Mouse (Mus musculus) forebrain, embryonic 12.5 days (tissue): ENCODE data around the gene Cerkl. TPM values are rescaled to one million over a fixed set of nuclear protein-coding genes. Genes with fewer than 3 reads are reported as not detected.

Experiments
- ATAC-seq: fragments of 200-750 bp; cut with Nextera tagmentation; 2 replicates; pipeline ENCODE4 v1.8.0; 2017; ENCODE audit warnings: moderate TSS enrichment; ENCODE audit not compliant: low FRiP score
- H3K27ac ChIP-seq: fragments of 300-500 bp; sonication (generic); 2 replicates; pipeline ENCODE4 v1.5.1; 2016; ENCODE audit warnings: mild to moderate bottlenecking
- H3K27me3 ChIP-seq: fragments of 300-500 bp; sonication (generic); 2 replicates; pipeline ENCODE4 v1.6.1; 2016; ENCODE audit warnings: mild to moderate bottlenecking
- H3K36me3 ChIP-seq: fragments of 300-500 bp; sonication (generic); replicated peaks from 2 replicates; pipeline ENCODE4 v1.6.1; 2016; ENCODE audit warnings: mild to moderate bottlenecking
- H3K4me1 ChIP-seq: fragments of 300-500 bp; sonication (generic); 2 replicates; pipeline ENCODE4 v1.6.1; 2016
- H3K4me2 ChIP-seq: fragments of 300-500 bp; sonication (generic); 2 replicates; pipeline ENCODE4 v1.6.1; 2016; ENCODE audit warnings: mild to moderate bottlenecking, moderate library complexity
- H3K4me3 ChIP-seq: fragments of 300-500 bp; sonication (generic); replicated peaks from 2 replicates; pipeline ENCODE4 v1.5.1; 2016; ENCODE audit warnings: mild to moderate bottlenecking
- H3K9ac ChIP-seq: fragments of 300-500 bp; sonication (generic); 2 replicates; pipeline ENCODE4 v1.6.1; 2016; ENCODE audit warnings: mild to moderate bottlenecking
- H3K9me3 ChIP-seq: fragments of 300-500 bp; sonication (generic); 2 replicates; pipeline ENCODE4 v1.6.1; 2016
- WGBS: fragments of 180-500 bp; shearing (Covaris S2); methylation state at CpG from one replicate; pipeline ENCODE4 v1.1.7; 2016; 5-methylcytosine and 5-hydroxymethylcytosine counted together
- polyA plus RNA-seq: library from polyadenylated mRNA; unstranded; fragments of >200 nt; fragmentation: Nextera tagmentation; extraction: Ambion mirVana; gene quantifications from 2 replicates; pipeline ENCODE4 v1.2.1, GENCODE M21; 2016

The Cerkl gene
- polyA plus RNA-seq, 1 experiment from 2014 or later: 2.4 TPM

- H3K9me3 ChIP-seq: no peaks in the 10 kb centered on the region
- 3% methylated on average over 6 of the region's 6 CpGs for WGBS
- H3K27ac ChIP-seq: no peak overlapping the region
- peaks cover 11% of the 10 kb centered on the region for H3K4me1 ChIP-seq
- H3K9ac ChIP-seq: no peak overlapping the region
- no peak for ATAC-seq
- peaks cover 40% of the 10 kb centered on the region for H3K27me3 ChIP-seq
- H3K4me2 ChIP-seq: no peak overlapping the region
- no peak overlapping the region for H3K4me3 ChIP-seq
- no peaks in the 10 kb centered on the region for H3K36me3 ChIP-seq
Measured at GRCm38 (mm10) chr2:79429650-79430049, 26.9 kb downstream of the Cerkl start.

- peak; percentile 53; the same call in 1 of the 2 replicates for ATAC-seq
- H3K36me3 ChIP-seq: no peaks in the 10 kb centered on the region
- H3K27me3 ChIP-seq: peaks cover 40% of the 10 kb centered on the region
- WGBS: 10% methylated on average over 7 of the region's 7 CpGs
- peak overlapping the region; percentile 40; the same call in 1 of the 2 replicates for H3K9ac ChIP-seq
- H3K4me1 ChIP-seq: peaks cover 11% of the 10 kb centered on the region
- no peak overlapping the region for H3K27ac ChIP-seq
- H3K4me2 ChIP-seq: peak overlapping the region; percentile 84
- H3K4me3 ChIP-seq: peak overlapping the region; percentile 43
- no peaks in the 10 kb centered on the region for H3K9me3 ChIP-seq
Measured at GRCm38 (mm10) chr2:79429108-79429507, 27.5 kb downstream of the Cerkl start.

- peak overlapping the region; percentile 84 for H3K4me2 ChIP-seq
- no peaks in the 10 kb centered on the region for H3K36me3 ChIP-seq
- H3K9ac ChIP-seq: peak overlapping the region; percentile 40
- H3K27me3 ChIP-seq: peaks cover 40% of the 10 kb centered on the region
- no peak overlapping the region for H3K27ac ChIP-seq
- ATAC-seq: peak; percentile 58
- peaks cover 11% of the 10 kb centered on the region for H3K4me1 ChIP-seq
- H3K9me3 ChIP-seq: no peaks in the 10 kb centered on the region
- H3K4me3 ChIP-seq: peak overlapping the region; percentile 43
- WGBS: under 1% methylated on average over 35 of the region's 35 CpGs
Measured at GRCm38 (mm10) chr2:79428569-79429104, 27.9 kb downstream of the Cerkl start.

GRCm38 (mm10) chr2:79428022-79428421 is 28.6 kb downstream of the Cerkl start:
- Histone ChIP-seq H3K4me2 (no peak overlapping the region), H3K4me3 (no peak overlapping the region), H3K4me1 (peaks cover 11% of the 10 kb centered on the region), H3K27ac (no peak overlapping the region), H3K27me3 (peaks cover 40% of the 10 kb centered on the region), H3K9ac (no peak overlapping the region), H3K9me3 (no peaks in the 10 kb centered on the region), H3K36me3 (no peaks in the 10 kb centered on the region)
- 18% methylated on average over 6 of the region's 6 CpGs for WGBS
- ATAC-seq: no peak

- peaks cover 8% of the 10 kb centered on the region for H3K4me1 ChIP-seq
- peak; percentile 69; the same call in 1 of the 2 replicates for ATAC-seq
- 31% methylated on average over 6 of the region's 6 CpGs for WGBS
Measured at GRCm38 (mm10) chr2:79421696-79422095, 34.9 kb downstream of the Cerkl start.

GRCm38 (mm10) chr2:79414505-79414904 is 42.1 kb downstream of the Cerkl start:
- Histone ChIP-seq H3K4me2 (no peak overlapping the region), H3K9me3 (no peaks in the 10 kb centered on the region), H3K27me3 (no peaks in the 10 kb centered on the region), H3K4me3 (no peak overlapping the region), H3K36me3 (no peaks in the 10 kb centered on the region), H3K27ac (no peak overlapping the region), H3K9ac (no peak overlapping the region), H3K4me1 (peaks cover 5% of the 10 kb centered on the region; the same call in 1 of the 2 replicates)
- WGBS: 86% methylated on average over 7 of the region's 7 CpGs
- no peak for ATAC-seq

More at GRCm38 (mm10) chr2:79421696-79422095, 34.9 kb downstream of the Cerkl start:
- Histone ChIP-seq H3K4me2 (no peak overlapping the region), H3K27ac (no peak overlapping the region), H3K27me3 (peaks cover 3% of the 10 kb centered on the region), H3K36me3 (no peaks in the 10 kb centered on the region), H3K9ac (no peak overlapping the region), H3K4me3 (no peak overlapping the region), H3K9me3 (no peaks in the 10 kb centered on the region)

GRCm38 (mm10) chr2:79410903-79411255 is 45.7 kb downstream of the Cerkl start:
- H3K9ac ChIP-seq: no peak overlapping the region
- no peak overlapping the region for H3K27ac ChIP-seq
- H3K4me2 ChIP-seq: no peak overlapping the region
- H3K9me3 ChIP-seq: no peaks in the 10 kb centered on the region
- H3K36me3 ChIP-seq: no peaks in the 10 kb centered on the region
- H3K4me3 ChIP-seq: no peak overlapping the region
- peaks cover 5% of the 10 kb centered on the region; the same call in 1 of the 2 replicates for H3K4me1 ChIP-seq
- no peaks in the 10 kb centered on the region for H3K27me3 ChIP-seq
- ATAC-seq: no peak
- 82% methylated on average over 3 of the region's 3 CpGs for WGBS

GRCm38 (mm10) chr2:79410247-79410902 is 46.2 kb downstream of the Cerkl start:
- no peaks in the 10 kb centered on the region for H3K27me3 ChIP-seq
- no peak overlapping the region for H3K27ac ChIP-seq
- no peak overlapping the region for H3K4me2 ChIP-seq
- peaks cover 5% of the 10 kb centered on the region; the same call in 1 of the 2 replicates for H3K4me1 ChIP-seq
- no peaks in the 10 kb centered on the region for H3K9me3 ChIP-seq
- H3K4me3 ChIP-seq: no peak overlapping the region
- no peak overlapping the region for H3K9ac ChIP-seq
- ATAC-seq: no peak
- 53% methylated on average over 15 of the region's 15 CpGs for WGBS
- H3K36me3 ChIP-seq: no peaks in the 10 kb centered on the region

- Histone ChIP-seq H3K4me1 (0 out of 2 replicates have a peak, but pooled peaks cover 5% of the 10 kb centered on the region), H3K27me3 (no peaks in the 10 kb centered on the region), H3K36me3 (no peaks in the 10 kb centered on the region), H3K4me2 (no peak overlapping the region), H3K9ac (no peak overlapping the region), H3K9me3 (no peaks in the 10 kb centered on the region), H3K27ac (no peak overlapping the region), H3K4me3 (no peak overlapping the region)
- ATAC-seq: no peak
- 80% methylated on average over 5 of the region's 5 CpGs for WGBS
Measured at GRCm38 (mm10) chr2:79405661-79406405, 50.8 kb downstream of the Cerkl start.

- Histone ChIP-seq H3K9me3 (no peaks in the 10 kb centered on the region), H3K4me1 (peaks cover 12% of the 10 kb centered on the region), H3K27me3 (peaks cover 3% of the 10 kb centered on the region; the same call in 1 of the 2 replicates), H3K36me3 (no peaks in the 10 kb centered on the region), H3K4me3 (no peak overlapping the region), H3K4me2 (no peak overlapping the region), H3K27ac (no peak overlapping the region), H3K9ac (no peak overlapping the region)
- no peak for ATAC-seq
- 33% methylated on average over 4 of the region's 4 CpGs for WGBS
Measured at GRCm38 (mm10) chr2:79400045-79400444, 56.5 kb downstream of the Cerkl start.

GRCm38 (mm10) chr2:79399234-79400000 is 57.2 kb downstream of the Cerkl start:
- 21% methylated on average over 8 of the region's 8 CpGs for WGBS
- ATAC-seq: peak; percentile 84
- Histone ChIP-seq H3K36me3 (no peaks in the 10 kb centered on the region), H3K4me3 (no peak overlapping the region), H3K4me2 (no peak overlapping the region), H3K9me3 (no peaks in the 10 kb centered on the region), H3K27me3 (peaks cover 3% of the 10 kb centered on the region; the same call in 1 of the 2 replicates), H3K9ac (no peak overlapping the region), H3K27ac (peak overlapping the region; percentile 51), H3K4me1 (peaks cover 12% of the 10 kb centered on the region)

- Histone ChIP-seq H3K9ac (no peak overlapping the region), H3K4me1 (peaks cover 12% of the 10 kb centered on the region), H3K36me3 (no peaks in the 10 kb centered on the region), H3K27me3 (peaks cover 3% of the 10 kb centered on the region; the same call in 1 of the 2 replicates), H3K27ac (no peak overlapping the region), H3K4me2 (no peak overlapping the region), H3K4me3 (no peak overlapping the region), H3K9me3 (no peaks in the 10 kb centered on the region)
- 41% methylated on average over 5 of the region's 5 CpGs for WGBS
- ATAC-seq: no peak
Measured at GRCm38 (mm10) chr2:79398831-79399230, 57.8 kb downstream of the Cerkl start.
